Mouse (Mus musculus) thymus, adult 2 months (tissue): ENCODE measurements around the gene Grin2b. TPM values are rescaled to one million over a fixed set of nuclear protein-coding genes. Genes with fewer than 3 reads are reported as not detected.
A peak's percentile ranks its signal among the peaks of the same experiment; 100 is the strongest.
"Not testable (repeated sequence)": the region's sequence is repeated elsewhere in the genome, so short reads cannot be mapped to it uniquely, and the experiment has no call there.

ENCODE experiments used
- DNase-seq: peaks from one replicate; pipeline ENCODE4 v3.0.0; 2021
- H3K27ac ChIP-seq: fragments of 200-500 bp; 2 replicates; pipeline ENCODE4 v1.5.1; 2012; ENCODE audit warnings: low read length, control low read depth; ENCODE audit not compliant: control insufficient read depth, insufficient read depth
- H3K27me3 ChIP-seq: fragments of 200-500 bp; 2 replicates; pipeline ENCODE4 v1.6.1; 2012; ENCODE audit warnings: mild to moderate bottlenecking, low read length, moderate library complexity, mixed read lengths; ENCODE audit not compliant: control insufficient read depth, insufficient read depth
- H3K36me3 ChIP-seq: fragments of 200-500 bp; 2 replicates; pipeline ENCODE4 v1.6.1; 2012; ENCODE audit warnings: mild to moderate bottlenecking, low read length, moderate library complexity; ENCODE audit not compliant: control insufficient read depth, insufficient read depth
- H3K4me1 ChIP-seq: fragments of 200-500 bp; replicated peaks from 2 replicates; pipeline ENCODE4 v1.6.1; 2012; ENCODE audit warnings: low read length; ENCODE audit not compliant: control insufficient read depth, insufficient read depth
- H3K4me3 ChIP-seq: fragments of 200-500 bp; 2 replicates; pipeline ENCODE4 v1.5.1; 2012; ENCODE audit warnings: mild to moderate bottlenecking, low read length, control low read depth, moderate library complexity; ENCODE audit not compliant: control insufficient read depth, insufficient read depth
- CTCF ChIP-seq: fragments of 200-500 bp; IDR thresholded peaks from 2 replicates; pipeline ENCODE4 v1.5.1; 2012; ENCODE audit warnings: mild to moderate bottlenecking, control low read depth, low read length, moderate library complexity, borderline replicate concordance; ENCODE audit not compliant: control insufficient read depth, poor library complexity, insufficient read depth; ENCODE audit errors: extremely low read depth
- POLR2A ChIP-seq: fragments of 200-500 bp; IDR thresholded peaks from 2 replicates; pipeline ENCODE4 v1.6.1; 2012; ENCODE audit warnings: mild to moderate bottlenecking, low read length, control low read depth, moderate library complexity; ENCODE audit not compliant: control insufficient read depth, poor library complexity, insufficient read depth; ENCODE audit errors: extremely low read depth
- WGBS: fragments of 180-500 bp; shearing (Covaris S2); methylation state at CpG from one replicate; pipeline ENCODE4 v1.1.7; 2018; 5-methylcytosine and 5-hydroxymethylcytosine counted together
- polyA plus RNA-seq: library from polyadenylated mRNA; depleted of rRNA; stranded (reverse); fragments of >200 nt; gene quantifications from 2 replicates; pipeline ENCODE4 v1.2.3, GENCODE M21; 2012

Gene Grin2b
- polyA plus RNA-seq, 1 experiment: under 0.01 TPM

GRCm38 (mm10) chr6:135827942-135828341 is 345.4 kb downstream of the Grin2b start:
- Histone ChIP-seq H3K27me3 (no peaks in the 10 kb centered on the region), H3K4me1 (no peaks in the 10 kb centered on the region), H3K27ac (no peak overlapping the region), H3K4me3 (no peak overlapping the region), H3K36me3 (no peaks in the 10 kb centered on the region)
- WGBS: 25% methylated on average over 4 of the region's 4 CpGs
- peak; percentile 19 for DNase-seq
- no peak for TF ChIP-seq CTCF
- no peak for TF ChIP-seq POLR2A

DNA sequence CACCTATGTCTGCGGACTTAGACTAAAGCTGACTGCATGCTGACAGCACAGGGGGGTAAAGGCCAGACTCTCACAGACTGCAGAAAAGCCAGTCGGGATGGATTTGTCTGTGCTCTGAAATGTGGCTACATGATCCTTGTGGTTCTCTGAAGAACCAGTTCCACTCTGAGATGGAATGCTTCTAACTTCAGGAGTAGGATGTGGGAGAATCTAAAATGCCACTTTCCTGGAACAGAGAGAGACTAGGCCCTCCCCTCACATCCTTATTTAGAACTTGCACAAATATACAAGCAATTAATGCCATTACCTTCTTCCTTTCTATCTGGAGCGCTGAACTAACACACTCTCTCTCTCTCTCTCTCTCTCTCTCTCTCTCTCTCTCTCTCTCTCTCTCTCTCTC is 346.0 kb downstream of the Grin2b start:
- Histone ChIP-seq H3K27me3 (no peaks in the 10 kb centered on the region), H3K36me3 (no peaks in the 10 kb centered on the region), H3K27ac (no peak overlapping the region), H3K4me3 (no peak overlapping the region), H3K4me1 (no peaks in the 10 kb centered on the region)
- no peak for DNase-seq
- 94% methylated on average over 3 of the region's 3 CpGs for WGBS
- no peak for TF ChIP-seq CTCF
- no peak for TF ChIP-seq POLR2A

- not testable (repeated sequence) for H3K4me1 ChIP-seq, H3K27ac ChIP-seq, H3K27me3 ChIP-seq, DNase-seq, H3K4me3 ChIP-seq, H3K36me3 ChIP-seq
- WGBS: 98% methylated on average over 7 of the region's 7 CpGs
These were observed 346.5 kb downstream of the Grin2b start for GRCm38 (mm10) chr6:135826776-135827175.

DNA sequence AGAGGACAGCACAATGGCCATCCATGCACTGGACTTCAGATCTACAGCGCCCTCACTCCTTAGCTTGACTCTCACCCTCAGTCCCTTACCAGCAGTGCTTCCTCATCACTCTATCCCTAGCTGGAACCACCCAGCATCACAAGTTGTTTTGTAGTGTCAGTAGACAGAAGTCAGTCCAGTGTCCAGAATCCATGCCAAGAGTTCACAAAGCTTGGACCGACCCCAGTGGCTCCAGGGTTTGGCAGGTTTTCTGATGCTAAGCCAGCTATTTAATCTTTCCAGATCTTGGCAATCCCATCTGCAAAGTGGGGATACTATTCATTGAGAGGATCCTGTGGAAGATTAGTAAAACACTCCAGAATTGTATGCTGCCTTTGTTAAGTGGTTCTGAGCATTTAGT is 355.9 kb downstream of the Grin2b start:
- DNase-seq: no peak
- Histone ChIP-seq H3K27me3 (no peaks in the 10 kb centered on the region), H3K4me3 (no peak overlapping the region), H3K27ac (no peak overlapping the region), H3K4me1 (no peaks in the 10 kb centered on the region), H3K36me3 (no peaks in the 10 kb centered on the region)
- WGBS: 93% methylated on average over 2 of the region's 2 CpGs
- TF ChIP-seq CTCF (no peak), POLR2A (no peak)

DNA sequence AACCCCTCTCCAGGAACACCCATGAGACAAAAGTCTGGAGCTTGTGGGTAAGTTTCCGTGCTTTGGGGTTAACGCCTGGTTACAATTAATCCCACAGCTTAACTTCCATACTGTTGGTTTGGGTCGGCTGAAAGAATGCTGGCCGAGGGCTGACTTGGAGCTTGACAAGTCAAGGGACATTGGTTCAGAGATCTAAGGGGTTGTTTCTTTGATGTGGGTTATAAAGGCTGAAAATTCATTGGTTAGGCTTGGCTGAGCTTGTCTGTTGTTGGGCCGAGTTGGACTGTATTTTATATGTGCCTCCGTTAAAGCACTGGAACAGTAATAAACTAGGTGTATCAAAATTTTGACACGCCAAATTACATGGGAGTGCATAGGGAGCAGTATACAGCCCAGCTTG is 359.6 kb downstream of the Grin2b start:
- no peaks in the 10 kb centered on the region for H3K4me1 ChIP-seq
- H3K36me3 ChIP-seq: no peaks in the 10 kb centered on the region
- H3K4me3 ChIP-seq: no peak overlapping the region
- no peak for DNase-seq
- H3K27ac ChIP-seq: no peak overlapping the region
- no peaks in the 10 kb centered on the region for H3K27me3 ChIP-seq
- TF ChIP-seq POLR2A (no peak), CTCF (no peak)
- 88% methylated on average over 7 of the region's 7 CpGs for WGBS

- H3K36me3 ChIP-seq: no peaks in the 10 kb centered on the region
- no peak overlapping the region for H3K27ac ChIP-seq
- H3K4me3 ChIP-seq: no peak overlapping the region
- no peak for DNase-seq
- 91% methylated on average over 9 of the region's 9 CpGs for WGBS
- H3K4me1 ChIP-seq: no peaks in the 10 kb centered on the region
- no peak for TF ChIP-seq POLR2A
- TF ChIP-seq CTCF: no peak
- no peaks in the 10 kb centered on the region for H3K27me3 ChIP-seq
These were observed 367.9 kb downstream of the Grin2b start for GRCm38 (mm10) chr6:135805436-135805835.

GRCm38 (mm10) chr6:135799949-135800348 is 373.4 kb downstream of the Grin2b start:
- H3K4me1 ChIP-seq: no peaks in the 10 kb centered on the region
- H3K27ac ChIP-seq: no peak overlapping the region
- WGBS: 92% methylated on average over 8 of the region's 8 CpGs
- no peaks in the 10 kb centered on the region for H3K36me3 ChIP-seq
- DNase-seq: no peak
- no peaks in the 10 kb centered on the region for H3K27me3 ChIP-seq
- H3K4me3 ChIP-seq: no peak overlapping the region
- TF ChIP-seq POLR2A (no peak), CTCF (no peak)
